Mouse (Mus musculus) kidney, adult 2 months (tissue): Measurements from ENCODE around the gene Slc7a15.

Experiments used
- CTCF ChIP-seq: fragments of 200-500 bp; conservative IDR thresholded peaks from 2 replicates; pipeline ENCODE4 v1.5.1; 2011; ENCODE audit warnings: low read depth, mild to moderate bottlenecking, control low read depth, low read length, moderate library complexity, mixed read lengths; ENCODE audit not compliant: insufficient read depth, insufficient read length
- POLR2A ChIP-seq: fragments of 200-500 bp; IDR thresholded peaks from one replicate; pipeline ENCODE4 v1.6.1; 2011; ENCODE audit warnings: low read depth, low read length, control low read depth

GRCm38 (mm10) chr12:8618271-8618670, 19.4 kb upstream of the Slc7a15 start:
- TF ChIP-seq CTCF (no peak), POLR2A (no peak)
